Mouse (Mus musculus) urinary bladder, postnatal 14 days (tissue): Measurements from ENCODE around the gene Lrrc9.
A peak's percentile ranks its signal among the peaks of the same experiment; 100 is the strongest.

Experiments
- DNase-seq: peaks from one replicate; pipeline ENCODE4 v3.0.0; 2021; ENCODE audit warnings: low spot score

Gene Lrrc9

DNA sequence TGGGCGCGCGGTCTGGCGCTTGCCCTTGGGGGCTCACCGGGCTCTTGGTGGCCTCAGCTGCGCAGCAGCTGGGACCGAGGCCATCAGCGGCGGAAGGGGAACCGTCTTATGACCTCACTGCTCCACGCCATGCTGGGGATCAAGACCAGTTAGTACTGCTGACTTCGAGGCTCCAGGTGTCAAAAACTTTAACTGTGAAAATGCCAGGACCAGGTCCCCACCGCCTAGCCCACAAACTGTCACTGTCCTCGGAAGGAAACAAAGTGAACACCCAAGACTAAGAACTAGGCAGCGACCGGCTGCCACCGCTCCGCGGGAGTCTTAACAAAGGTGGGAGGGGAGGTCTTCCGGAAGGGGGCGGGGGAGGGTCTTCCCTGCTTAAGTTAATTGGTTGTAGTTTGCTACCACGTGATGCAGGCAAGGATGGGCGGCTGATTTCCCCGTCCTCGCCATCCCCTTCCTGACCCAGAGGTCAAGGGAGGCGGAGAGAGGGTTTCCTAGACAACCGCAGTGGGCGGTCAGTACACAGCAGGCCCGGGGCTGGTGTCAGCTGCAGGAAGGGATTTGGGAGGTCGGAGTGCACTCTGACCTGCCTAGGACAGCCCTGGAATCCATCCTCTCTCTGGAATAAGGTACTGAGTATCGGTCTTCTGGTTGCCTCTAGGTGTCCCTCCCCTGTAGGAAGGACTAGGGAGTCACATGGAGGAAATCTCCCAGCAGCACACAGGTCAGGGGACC is at the start of gene Lrrc9:
TSS of gene Lrrc9 (plus strand) at position 28 of the 738 bp plus-strand sequence.
- no peak for DNase-seq

DNA sequence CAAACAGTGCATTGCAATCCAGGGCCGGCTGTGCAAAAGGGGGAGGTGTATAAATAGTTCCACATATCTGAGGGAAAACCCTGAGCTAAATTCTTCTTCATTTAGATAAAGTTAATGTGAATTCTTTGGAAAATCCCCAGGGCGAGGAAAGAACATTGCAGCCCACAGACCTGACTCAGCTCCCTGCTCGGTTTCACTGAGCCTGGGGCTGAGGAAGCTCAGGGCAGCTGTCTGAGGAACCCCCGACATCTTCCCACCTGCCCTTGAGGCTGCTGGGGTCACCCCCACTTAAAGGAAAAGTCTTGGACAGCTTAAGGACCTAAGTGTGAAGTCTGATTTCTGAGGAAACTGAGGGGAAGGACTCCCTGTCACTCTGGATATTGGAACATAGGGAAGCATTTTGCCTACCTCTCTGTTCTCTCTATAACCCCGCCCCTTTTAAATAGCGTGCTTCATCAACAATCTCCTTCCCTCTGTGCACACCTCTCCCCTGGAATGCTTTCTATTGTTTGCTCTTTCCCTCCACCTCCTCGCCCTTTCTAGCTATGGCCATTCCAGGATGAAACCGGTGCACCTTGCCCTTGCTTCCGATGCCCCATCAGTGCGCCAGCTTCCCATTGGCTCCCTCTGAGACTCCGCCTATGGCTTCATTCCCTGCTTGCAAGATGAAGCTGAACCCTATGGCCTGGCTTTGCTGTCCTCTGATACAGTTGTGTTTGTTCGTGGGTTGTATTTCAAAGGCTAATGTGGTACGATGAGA is 48.4 kb upstream of the Lrrc9 start:
- DNase-seq: no peak

DNA sequence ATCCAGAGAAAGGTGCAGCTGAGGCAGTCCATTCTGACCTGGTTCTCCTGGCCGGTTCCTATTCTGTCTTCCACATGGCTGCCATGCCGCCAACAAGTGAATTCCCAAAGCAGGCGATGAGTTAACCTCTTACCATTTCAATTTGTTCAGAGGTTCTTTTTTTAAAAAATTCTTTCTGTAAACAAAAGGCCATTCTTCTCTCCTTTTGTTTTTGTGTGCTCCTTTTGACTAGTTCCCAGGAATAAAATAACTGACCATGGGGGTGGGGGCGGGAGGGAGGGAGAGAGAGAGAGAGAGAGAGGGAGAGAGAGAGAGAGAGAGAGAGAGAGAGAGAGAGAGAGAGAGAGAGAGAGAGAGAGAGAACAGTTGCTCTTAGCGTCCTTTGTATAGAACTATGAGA is 36.6 kb upstream of the Lrrc9 start:
- DNase-seq: no peak

DNA sequence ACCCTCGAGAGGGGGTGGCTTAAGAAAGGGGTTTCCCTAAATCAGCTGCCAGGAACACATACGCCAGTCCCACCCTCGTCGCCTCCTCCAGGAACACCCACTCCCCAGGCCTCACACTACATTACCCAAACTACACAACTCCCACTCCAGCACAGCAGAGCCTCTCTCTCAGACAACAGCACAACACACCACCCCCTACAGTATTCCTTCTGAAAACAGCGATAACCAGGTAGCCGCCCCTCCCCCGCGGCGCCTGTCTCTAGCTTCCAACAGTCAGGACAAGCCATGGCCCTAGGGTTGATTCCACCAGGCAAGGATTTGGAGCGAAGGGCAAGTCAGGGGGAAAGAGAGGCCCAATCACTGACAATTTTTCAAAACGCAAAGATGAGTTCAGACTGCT is 34.5 kb upstream of the Lrrc9 start:
- DNase-seq: no peak

DNA sequence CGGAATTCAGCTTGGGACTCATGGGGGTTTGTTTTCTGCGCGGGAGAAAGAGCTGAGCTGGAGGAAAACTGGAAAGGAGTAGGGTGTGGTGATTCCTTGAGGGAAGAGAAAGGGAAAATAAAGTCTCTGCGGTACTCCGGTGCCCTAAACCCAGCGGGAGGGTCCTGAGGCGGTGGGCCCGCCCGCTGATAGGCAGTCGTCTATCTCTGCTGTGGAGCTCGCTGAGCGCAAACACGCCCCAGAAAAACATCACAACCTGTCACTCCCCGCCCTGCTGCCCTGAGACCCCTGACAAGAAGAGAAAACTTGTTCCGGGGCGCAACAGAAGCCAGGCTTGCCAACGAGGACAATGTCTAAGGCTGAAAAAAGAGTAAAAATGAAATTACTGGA is 34.0 kb upstream of the Lrrc9 start:
- DNase-seq: no peak

DNA sequence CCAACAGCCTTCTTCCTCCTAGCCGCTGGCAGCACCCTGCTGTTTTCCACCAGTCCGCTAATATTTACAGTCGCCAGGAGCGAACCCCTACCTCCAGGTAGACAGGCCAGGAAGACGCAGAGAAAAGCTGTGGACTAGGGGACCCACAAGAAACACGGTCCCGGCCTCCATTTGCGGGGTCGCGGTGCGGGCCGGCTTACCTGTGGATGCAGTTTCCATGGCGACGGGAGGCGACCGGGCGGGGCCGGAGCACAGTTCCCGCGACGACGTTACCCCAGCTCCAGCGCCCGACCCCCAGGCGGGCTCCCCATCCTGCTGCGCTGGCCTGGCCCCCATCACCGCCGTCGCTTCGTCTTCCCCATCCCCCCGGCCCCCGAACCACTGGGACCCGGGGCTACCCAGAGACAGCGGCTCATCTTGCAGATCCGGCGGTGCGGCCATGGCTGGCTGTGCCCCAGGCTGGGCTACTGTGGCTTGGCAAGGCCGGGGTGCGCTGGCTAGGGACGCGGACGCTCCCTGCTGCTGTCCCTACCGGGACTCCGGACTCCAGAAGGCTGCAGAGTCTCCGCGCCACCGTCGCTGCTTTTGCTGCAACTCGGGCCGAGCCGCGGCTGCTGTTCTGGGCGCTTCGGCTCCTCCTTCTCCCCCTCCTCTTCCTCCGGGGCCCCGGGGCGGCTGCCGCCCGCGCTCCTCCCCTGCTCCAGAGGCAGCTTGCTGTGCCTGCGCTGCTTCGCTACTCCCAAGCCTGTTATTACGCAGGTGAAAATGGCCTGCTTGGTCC is 33.4 kb upstream of the Lrrc9 start:
- DNase-seq: peak; percentile 41

DNA sequence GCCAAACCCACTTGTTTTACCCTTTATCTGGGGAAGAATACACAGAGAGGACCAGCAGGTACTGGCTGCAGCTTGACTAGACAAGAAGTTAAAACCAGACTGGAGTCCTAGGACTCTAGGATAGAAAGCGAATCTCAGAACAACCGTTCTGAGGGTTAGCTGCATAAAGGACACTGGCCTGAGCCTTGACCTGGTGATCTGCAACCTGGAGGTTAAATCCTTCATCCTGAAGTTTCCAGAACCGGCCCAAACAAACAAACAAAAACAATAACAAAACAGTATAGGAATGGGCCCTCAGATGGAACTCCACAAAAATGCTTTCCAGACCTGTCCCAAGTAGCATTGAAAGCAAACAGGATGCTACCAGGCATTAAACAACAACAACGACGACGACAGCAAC is 32.7 kb upstream of the Lrrc9 start, which contains the start of gene Rtn1:
TSS of gene Rtn1 (minus strand) at position 101 of the 400 bp plus-strand sequence.
- no peak for DNase-seq

DNA sequence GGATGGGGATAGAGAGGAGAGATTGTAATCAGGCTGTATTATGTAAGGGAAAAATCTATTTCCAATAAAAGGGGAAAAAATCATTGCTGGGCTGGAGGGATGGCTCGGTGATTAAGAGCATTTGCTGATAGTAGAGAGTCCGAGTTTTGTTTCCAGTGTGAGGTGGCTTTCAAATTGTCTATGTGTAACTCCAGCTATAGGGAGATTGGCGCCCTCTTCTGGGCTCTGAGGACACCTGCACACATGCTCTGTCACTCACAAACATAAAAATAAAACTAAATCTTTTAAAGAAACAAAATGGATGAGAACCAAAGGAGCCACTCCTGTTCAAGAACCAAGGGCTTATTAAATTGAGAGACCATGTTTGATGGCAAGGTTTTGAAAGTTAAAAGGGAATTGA is 23.9 kb upstream of the Lrrc9 start:
- DNase-seq: no peak

DNA sequence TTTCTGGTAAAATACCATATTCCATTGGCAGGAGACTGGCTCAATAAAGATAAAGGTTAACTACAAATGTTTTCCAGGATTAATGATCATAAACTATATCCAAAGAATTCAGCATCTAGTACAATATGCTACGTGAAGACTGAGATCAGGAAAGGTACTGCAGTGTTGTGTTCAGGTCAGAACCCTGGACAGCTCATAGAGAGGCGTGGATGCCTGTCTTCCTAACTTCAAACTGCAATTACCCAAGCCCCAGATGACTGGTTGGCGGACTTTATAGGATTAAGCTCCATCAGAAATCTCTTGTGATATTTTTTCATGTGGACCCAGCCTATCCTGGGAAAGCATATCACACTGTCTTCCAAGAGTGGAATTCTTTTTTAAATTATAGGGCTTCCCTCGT is 19.0 kb upstream of the Lrrc9 start:
- peak; percentile 11 for DNase-seq

DNA sequence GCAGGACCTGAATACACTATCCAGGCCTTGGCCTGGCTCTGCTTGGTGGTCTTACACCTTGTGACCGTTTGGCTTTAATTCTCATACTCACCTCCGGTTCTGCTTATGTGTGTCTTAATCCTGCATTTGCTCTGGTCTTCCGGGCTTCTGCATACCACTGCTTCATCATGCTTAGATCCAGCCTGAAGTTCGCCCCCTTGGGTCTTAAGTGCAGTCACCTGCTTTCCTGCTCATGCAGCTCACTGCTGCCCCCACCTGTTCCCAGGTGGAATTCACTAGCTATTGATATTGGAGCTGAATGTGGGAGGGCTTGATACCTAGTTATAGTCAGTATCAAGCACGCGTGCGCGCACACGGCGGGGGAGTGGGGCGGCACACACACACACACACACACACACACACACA is 13.9 kb upstream of the Lrrc9 start:
- peak; percentile 65 for DNase-seq

DNA sequence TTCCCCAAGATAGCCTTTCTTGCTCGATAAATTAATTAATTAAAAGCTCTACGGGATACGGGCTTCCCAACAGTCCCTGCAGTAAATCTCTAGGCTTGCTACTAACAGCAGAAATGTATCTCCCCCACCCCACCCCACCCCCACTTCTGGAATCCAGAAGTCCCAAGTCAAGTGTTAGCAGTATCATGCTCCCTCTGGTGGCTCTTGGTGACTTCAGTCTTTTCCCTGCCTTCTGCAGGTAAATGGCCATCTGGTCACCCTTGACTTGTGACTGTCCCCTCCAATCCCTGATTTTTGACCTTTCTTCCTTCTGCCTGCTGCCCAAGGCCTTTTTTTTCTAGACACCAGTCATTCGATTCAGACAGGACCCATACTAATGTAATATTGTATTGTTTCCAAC is 9.5 kb upstream of the Lrrc9 start:
- no peak for DNase-seq

DNA sequence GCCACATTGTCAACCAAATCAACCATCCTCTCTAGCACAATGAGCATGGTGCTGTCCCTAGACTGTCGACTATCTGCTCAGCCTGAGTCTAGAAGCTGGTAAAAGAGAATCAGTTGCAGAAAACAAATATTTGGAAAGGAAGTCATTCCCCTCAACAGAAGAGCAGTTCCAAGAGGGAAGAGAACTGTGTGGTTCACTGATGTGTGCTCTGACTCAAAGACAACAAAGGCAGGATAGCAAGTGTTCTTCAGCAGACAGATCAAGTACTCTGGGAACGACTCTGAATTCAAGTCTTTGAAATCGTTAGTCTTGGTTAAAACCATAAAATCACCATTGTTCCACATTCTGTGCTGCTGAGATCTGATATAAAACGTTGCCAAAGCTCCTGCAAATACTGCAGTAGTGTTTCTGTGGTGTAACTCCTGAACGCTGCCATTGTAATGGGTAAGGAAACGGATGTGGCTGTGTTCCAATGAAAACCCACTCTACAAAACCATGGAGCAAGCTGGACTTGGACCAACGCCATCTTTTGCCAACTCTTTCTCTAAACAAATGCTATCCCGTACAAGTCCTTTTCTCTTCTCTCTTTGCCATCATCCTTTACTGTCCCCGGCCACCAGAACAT is 8.3 kb upstream of the Lrrc9 start:
- no peak for DNase-seq

DNA sequence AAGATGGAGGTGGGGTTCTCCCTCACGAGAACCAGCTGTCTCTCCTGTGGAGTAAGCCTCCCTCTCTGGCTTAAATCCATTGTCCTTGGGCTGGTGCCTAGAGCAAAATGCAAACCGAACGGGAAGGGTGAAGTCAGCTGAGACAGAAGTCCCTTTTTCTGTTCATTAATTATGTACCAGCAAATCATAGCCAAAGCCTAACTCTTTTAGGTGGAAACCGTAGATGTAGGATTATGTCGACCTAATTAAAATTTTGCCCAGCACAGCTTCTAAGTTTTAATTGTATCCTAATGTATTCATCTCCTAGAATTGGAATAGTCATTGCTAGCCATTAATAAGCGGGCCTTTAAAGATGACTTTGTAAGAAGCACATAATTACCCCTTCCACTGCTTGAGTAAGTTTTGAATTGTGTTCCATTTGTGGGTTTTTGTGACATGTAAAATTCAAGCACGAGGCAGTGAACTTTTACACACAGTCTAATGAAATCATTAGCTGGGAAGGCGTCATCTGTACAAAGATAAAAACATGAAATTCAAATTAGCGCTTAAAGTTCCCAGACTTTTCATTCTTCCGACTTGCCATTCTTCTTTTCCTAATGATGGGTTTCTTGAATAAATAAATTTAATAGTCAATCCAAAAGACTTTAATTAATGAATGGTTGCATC is 3.9 kb upstream of the Lrrc9 start:
- DNase-seq: no peak

DNA sequence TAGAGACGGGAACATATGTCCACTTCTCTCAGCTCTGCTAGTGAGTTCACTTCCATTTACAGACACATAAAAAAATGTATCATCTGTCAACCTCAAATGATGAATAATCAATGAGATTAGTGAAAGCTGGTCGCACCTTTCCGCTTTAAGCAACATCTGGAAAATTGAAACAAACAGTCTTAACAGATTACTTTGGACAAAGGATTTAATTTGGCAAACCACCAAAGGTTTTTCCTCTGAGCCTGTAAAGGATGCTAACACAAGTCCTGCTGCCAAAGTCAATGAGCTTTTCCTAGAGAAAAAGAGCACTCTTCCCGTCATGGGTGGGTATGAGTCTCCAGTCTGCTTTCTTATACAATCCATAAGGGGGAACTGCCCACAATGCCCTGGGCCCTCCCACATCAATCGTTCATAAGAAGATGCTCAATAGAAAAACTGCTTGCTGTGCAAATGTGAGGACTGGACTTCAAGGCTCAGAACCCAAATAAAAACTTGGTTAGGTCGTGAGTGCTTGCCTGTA is 2.6 kb upstream of the Lrrc9 start:
- no peak for DNase-seq

DNA sequence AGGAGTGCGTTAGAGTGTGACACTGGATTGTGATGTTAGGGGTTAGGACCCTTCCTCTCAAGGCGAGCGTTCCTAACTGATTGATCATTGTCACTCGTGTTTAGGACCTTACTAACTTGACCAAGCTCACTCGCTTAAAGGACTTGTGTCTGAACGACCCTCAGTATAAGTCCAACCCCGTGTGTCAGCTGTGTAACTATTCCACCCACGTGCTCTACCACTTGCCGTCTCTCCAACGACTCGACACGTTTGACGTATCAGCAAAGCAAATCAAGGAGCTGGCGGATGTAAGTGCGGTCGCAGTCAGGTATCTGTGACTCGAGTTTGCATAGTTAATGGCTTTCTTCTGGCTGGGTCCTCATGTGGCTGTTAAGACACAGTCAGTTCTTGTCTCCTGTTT is 12.3 kb downstream of the Lrrc9 start:
- no peak for DNase-seq

DNA sequence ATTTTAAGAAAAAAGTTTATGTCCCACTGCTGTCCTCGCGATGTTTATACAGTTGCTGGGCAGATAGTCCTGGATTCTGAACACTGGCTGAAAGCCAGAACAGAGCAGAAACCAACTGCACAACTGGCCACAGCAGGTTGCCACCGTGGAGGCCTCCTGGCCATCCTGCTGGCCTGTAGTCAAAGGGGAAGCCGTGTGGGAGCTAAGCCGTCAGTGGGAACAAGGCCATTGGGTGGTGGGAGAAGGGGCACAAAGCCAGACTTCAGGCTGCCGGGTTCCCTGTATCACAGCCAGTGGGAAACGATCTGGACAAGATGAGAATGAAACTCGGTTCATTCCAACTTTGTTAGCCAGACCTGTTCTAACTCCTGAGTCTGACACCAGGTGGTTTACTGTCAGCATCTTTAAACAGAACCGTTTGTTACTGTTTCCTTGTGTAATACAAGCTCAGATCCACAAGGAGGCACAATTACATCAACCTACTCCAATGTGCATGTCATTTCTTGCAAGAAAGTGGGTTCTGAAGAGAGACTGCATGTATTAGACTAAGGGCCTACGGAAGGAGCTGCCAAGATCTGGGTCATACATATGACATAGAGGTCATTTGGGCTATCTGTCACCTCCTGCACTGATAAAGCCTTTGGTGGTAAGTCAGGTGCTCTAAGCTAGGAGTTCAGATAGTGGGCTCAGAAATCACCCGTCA is 19.7 kb downstream of the Lrrc9 start:
- no peak for DNase-seq

DNA sequence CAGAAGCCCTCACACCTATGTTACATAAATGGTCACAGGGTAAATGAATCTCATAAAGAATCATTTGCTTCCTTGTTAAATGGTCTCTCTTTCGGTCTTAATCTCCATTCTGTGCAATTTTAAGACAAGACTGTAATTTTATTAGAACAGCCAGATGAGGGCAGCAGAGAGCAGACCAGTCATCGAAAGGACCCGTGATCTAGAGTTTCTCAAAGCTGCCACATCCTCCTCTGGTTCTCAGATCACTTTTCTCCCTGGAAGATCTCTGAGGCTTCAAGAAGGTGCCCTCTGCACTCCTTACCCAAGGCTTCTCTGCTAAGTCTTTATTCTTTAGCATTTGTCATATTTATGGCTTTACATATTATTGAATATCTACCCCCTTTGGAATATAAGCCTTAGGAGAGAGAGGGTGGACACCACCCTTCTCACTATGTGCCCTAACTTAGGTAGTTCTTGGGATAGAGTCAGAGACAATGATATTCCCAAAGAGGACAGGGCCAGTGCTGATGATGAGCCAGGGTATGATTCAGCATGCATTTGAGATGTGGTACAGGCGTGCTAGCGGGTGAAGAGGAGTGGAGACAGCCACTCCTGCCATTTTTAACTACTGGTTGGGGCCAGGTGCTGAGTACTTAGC is 20.3 kb downstream of the Lrrc9 start:
- DNase-seq: peak; percentile 62

DNA sequence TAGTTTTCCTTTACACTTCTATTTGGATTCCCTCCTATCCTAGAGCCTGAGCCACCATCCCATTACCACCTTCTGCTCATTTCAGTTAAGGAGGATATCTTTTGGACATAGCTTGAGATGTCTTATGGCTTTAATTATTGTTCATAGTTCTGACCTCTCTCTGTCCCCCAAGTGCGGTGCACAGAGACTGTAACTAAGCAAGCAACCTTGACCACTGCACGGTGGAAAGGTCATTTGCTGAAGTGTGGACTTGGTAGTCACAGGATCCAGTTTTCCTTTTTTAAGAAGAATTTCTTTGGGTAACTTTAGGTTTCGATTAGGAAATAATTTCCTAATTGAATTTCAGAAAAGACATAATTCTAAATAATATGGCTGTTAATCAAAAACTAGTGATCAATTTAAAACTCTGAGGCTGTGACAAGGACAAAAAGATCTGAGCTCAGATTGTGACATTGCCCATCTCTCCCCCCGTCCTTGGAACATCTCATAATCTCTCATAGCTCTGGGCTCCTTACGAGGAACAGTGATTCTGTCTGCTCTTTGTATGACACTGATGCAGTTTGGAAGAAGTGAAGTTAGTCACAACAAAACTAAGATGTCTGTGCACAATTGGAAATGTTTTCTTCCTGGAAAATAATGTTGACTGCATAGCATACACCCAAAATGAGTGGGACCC is 24.3 kb downstream of the Lrrc9 start:
- no peak for DNase-seq

DNA sequence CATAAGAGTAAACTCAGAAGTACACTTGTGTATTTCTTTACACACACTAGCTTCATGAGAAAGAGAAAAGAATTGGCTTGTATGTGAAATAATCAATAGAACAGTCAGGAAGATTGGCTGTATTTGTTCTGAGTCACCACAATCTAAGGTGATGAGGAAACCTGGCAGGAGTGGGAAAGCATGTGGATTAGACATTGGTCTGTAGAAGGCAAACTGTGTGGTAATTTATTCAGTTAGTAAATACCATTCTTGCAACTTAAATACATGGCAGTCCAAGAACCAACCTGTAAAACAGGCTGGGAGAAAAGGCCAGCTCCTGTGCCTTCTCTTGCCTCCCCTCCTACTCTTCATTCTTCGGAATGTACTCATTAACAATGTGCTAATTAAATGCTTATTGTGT is 25.6 kb downstream of the Lrrc9 start:
- no peak for DNase-seq

DNA sequence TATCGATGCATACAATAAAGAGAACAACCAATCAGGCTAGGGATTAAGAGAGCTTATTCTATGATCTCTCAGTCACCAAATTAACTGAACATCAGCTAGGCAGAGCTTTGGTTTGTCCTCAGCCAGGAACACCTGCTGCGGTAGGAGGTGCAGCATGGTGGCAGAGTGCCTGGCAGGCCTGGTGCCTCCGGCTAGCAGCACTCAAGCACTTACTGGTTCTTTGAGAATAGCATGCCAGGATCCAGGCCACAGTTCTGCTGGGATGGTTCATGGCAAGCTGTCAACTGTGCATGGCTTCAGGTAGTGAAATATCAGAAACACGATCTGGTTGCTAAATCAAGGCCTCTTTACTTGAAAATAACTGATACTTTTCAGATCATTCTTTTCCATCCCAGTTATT is 26.1 kb downstream of the Lrrc9 start:
- no peak for DNase-seq
